Mouse (Mus musculus) hematopoietic stem cell, adult 5-6 weeks (primary cell): ENCODE data around the gene Sorbs2. TPM values are rescaled to one million over a fixed set of nuclear protein-coding genes. Genes with fewer than 3 reads are reported as not detected.
A peak's percentile ranks its signal among the peaks of the same experiment; 100 is the strongest.

Experiments
- ATAC-seq, 2 experiments: fragments of 125-278 bp in 1 of 2; replicated peaks in 1 of 2; 2 replicates each; pipeline ENCODE4 v1.8.0; 2016 to 2017; ENCODE audit warnings: inconsistent platforms in 2 of 2, mild to moderate bottlenecking in 2 of 2, moderate number of reproducible peaks in 2 of 2, low read depth in 1 of 2, moderate TSS enrichment in 1 of 2; ENCODE audit not compliant: low FRiP score in 2 of 2, poor library complexity in 2 of 2, severe bottlenecking in 2 of 2, insufficient read depth in 1 of 2, low TSS enrichment in 1 of 2
- total RNA-seq: library from RNA; stranded (forward); fragments of 172-1452, 232-1000 nt; gene quantifications from 2 replicates; pipeline ENCODE4 v1.2.3, GENCODE M21; 2017

Gene Sorbs2
- total RNA-seq, 1 experiment from 2014 or later, result 1.0 TPM

- ATAC-seq, result no peak
These were observed 201.5 kb downstream of the Sorbs2 start for GRCm38 (mm10) chr8:45709098-45709497.

GRCm38 (mm10) chr8:45709734-45710133 is 202.1 kb downstream of the Sorbs2 start:
- ATAC-seq, result no peak

- ATAC-seq, result no peak
These were observed 205.0 kb downstream of the Sorbs2 start for GRCm38 (mm10) chr8:45712610-45713009.

- ATAC-seq, result no peak
These were observed 207.2 kb downstream of the Sorbs2 start for GRCm38 (mm10) chr8:45714806-45715205.

DNA sequence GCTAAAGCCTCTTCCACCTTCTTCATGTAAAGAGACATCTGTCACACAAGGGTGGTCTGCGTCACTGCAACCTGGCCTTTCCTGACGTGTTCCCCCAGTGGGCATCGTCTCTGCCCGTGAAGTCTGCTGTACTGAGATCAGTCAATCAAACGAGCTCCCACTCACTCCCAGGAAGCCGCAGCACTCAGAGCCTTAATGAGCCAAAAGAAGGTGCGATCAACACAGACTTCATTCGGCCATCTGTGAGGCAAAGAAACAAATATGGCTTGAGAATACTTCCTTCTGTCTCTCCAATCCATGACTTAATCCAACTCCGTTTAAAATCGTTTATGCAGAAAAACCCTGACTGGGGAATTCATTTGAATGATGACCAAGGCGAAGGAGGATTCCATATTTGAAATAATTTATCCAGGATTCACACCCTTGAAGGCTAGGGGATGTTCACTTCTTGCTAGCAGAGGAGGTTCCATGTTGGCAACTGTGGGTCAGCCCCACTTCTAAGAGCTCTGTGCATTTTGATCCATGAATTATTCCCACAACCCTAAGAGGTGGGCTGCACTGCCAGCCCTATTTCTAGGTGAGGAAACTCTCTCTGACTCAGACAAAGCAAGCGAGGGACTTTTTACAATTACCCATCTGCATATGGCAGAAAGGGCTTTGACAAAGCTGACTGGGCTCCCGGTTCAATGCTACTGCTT is 207.9 kb downstream of the Sorbs2 start:
- ATAC-seq, result no peak

DNA sequence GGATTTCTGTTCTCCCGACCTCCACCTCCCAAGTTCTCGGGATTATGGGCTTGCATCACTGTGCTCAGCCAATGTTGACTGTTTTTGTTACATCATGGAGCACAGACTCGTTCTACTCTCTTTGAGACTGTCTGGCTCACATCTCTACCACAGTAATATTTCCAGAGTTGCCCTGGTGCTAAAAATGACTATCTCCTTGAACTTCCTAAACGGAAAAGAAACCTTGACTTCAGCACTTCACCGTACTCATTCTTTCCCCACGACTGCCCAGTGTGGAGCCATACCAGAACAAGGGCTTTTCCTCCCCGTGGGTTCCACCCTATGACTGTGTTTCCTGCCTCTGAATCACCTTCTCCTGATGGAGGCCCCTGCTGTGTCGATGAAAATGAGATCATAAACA is 212.2 kb downstream of the Sorbs2 start:
- no peak for ATAC-seq

GRCm38 (mm10) chr8:45724204-45724603 is 216.6 kb downstream of the Sorbs2 start:
- no peak for ATAC-seq

GRCm38 (mm10) chr8:45725321-45725720 is 217.7 kb downstream of the Sorbs2 start:
- no peak for ATAC-seq

- no peak for ATAC-seq
These were observed 222.3 kb downstream of the Sorbs2 start for GRCm38 (mm10) chr8:45729850-45730382.

DNA sequence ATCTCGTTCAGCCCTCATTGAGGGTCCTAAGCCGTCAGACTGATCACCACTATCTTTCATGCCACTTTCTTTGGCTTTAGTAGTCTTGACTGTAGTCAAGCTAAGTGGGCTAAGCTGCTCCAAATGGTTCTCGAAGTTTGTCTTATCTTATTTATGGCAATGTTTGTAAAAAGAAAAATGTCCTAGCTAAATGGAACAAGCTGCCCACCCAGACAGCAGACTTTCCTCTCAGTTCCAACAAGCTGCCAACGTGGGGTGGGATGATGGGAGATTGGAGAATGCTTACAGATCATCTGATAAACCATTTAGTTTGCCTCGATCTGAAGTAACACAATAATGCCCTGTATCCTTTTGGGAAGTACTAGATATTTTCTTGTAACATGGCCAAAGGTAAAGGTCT is 223.2 kb downstream of the Sorbs2 start:
- ATAC-seq, result no peak

GRCm38 (mm10) chr8:45734071-45734470 is 226.5 kb downstream of the Sorbs2 start:
- ATAC-seq, result no peak

GRCm38 (mm10) chr8:45737266-45737665 is 229.7 kb downstream of the Sorbs2 start:
- ATAC-seq, result no peak

- 0 out of 4 replicates have a peak, but pooled peaks of 1 of the 2 experiments have one; percentile 27 for ATAC-seq
These were observed 235.7 kb downstream of the Sorbs2 start for GRCm38 (mm10) chr8:45743326-45743725.

GRCm38 (mm10) chr8:45743739-45744138 is 236.2 kb downstream of the Sorbs2 start:
- no peak for ATAC-seq

- ATAC-seq, result no peak
These were observed 244.2 kb downstream of the Sorbs2 start for GRCm38 (mm10) chr8:45751512-45752502.

DNA sequence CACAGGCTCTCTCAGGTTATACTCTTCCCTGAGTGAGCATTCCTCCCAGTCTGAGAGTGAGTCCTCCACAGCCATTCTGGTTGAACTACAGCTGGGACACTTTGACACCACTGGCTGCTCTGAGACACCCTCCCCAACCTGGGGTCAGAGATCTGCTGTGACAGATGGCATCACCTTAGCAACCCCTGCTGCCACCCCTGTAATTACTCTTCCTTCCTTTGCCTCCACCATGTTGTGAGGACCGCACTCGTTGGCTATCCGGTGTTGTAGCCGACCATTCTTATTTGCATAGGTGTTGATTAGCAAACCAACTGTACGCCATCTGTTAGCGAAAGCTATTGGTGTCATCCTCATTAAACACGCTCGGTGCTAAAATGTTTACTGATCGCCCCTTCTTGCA is 247.9 kb downstream of the Sorbs2 start:
- no peak for ATAC-seq

DNA sequence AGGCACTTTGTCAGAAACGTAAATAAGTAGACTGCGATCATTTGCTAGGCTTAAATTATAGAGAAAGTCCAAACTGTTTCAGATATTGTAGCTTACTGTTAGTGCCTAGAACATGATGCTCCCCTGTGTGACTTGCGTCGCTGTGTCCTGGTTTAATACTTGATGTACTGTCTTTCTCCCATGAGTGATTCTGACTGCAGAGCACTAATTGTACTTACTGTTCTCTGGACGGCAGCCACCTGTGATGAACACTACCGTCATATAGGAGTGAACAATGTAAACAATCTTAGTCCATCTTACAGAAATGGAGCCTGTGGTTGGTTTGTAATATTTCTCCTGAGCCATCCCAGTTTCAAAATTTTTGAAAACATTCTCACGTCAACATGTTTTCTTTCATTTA is 248.4 kb downstream of the Sorbs2 start:
- no peak for ATAC-seq

DNA sequence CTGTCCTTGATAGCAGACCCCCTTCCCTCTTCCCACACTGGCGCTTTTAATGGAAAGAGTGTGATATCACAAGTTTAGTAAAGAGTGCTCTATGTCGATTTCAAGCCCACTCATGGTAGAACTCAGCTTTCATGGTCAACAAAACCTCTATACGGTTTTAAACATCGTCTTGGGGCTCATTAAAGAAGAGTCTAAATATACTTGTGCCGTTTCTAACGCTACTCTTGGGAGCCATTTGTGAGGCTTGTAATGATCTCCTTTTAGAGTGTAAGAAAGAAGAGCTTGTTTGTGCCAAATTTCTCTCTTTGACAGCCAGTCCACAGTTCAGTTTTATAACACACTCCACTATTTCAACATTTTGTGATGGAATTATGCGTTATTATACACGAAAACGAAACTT is 253.0 kb downstream of the Sorbs2 start:
- no peak for ATAC-seq
